Mouse (Mus musculus) thymus, postnatal 0 days (tissue): ENCODE results near the gene Cyp2r1. TPM values are rescaled to one million over a fixed set of nuclear protein-coding genes. Genes with fewer than 3 reads are reported as not detected.
"Not testable (repeated sequence)": the region's sequence is repeated elsewhere in the genome, so short reads cannot be mapped to it uniquely, and the experiment has no call there.

Source experiments
- DNase-seq: peaks from one replicate; pipeline ENCODE4 v3.0.0-alpha.2; 2015; ENCODE audit warnings: low spot score
- polyA plus RNA-seq: library from polyadenylated mRNA; unstranded; fragments of >200 nt; fragmentation: Nextera tagmentation; extraction: Ambion mirVana; gene quantifications from 2 replicates; pipeline ENCODE4 v1.2.1, GENCODE M21; 2015

Gene Cyp2r1
- polyA plus RNA-seq = 2.9 and 3.0 TPM in 2 replicates

DNA sequence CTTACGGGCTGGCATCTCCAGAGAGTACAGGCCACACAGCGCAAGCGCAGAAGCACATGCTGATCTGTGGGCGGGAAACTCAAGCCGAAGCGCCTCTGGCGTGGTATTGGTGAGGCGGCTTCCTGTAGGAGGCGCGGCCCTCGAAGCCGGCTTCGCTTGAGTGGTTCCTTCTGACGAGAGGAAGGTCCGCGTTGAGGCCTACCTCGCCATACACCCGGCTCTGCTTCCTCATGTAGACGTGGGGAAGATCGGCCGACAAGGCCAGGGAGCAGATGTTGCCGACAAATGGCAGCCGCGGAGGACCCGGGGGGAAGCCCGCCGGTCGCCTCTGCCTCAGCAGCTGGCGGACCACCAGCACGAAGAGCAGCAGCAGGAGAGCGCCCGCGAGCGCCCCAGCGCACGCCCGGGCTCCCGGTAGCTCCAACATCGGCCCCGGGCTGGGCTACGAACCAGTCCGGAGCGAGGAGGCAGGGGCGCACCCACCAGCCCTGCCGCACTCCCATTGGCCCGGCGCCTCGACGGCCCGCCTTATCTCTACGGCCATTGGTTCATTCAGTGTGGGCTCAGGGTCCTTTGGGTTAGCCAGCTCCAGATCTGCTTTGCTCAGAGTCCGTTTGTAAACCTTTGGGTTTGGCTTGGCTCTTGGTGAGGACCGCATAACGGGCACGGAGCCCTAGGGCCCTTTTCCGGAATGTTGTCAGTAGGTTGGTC is at the start of gene Cyp2r1:
TSS of gene Cyp2r1 (minus strand) at position 442 of the 711 bp plus-strand sequence.
- DNase-seq = peak; percentile 94

DNA sequence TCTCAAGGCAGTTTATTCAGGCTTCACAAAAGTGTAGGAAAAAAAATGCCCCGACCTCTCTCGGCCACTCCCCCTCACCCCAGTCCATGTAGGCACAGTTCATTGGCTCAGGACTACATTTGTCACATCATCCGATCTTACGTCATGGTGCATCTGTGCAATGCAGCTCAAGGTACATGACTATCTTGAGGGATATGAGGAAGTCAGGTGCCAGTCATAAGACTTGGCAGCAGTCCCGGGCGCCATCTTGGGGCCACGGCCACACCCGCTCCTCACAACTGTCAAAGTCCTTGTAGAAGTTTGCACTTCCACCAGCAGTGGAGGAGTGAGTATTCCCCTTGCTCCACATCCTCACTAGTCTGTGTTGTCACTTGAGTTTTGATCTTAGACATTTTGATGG is 31.6 kb upstream of the Cyp2r1 start:
- not testable (repeated sequence) for DNase-seq

DNA sequence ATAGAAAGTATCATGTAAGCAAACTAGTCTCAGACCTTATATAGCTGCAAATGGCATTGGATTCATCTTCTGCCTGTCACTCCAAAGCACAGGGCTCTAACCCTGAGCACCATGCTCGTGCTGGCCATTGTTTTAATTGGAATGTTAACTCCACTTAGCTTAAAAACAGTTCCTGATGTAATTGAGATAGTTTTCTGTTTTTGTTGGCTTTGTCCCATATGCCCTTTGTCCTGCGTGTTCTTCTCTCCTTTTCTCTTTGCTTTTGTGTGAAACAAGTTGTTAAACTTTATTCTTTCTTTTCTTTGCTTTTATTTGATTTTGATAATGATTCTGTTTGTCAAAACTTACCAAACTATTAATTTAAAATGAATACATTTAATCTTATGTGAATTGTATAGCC is 19.7 kb upstream of the Cyp2r1 start:
- no peak for DNase-seq

DNA sequence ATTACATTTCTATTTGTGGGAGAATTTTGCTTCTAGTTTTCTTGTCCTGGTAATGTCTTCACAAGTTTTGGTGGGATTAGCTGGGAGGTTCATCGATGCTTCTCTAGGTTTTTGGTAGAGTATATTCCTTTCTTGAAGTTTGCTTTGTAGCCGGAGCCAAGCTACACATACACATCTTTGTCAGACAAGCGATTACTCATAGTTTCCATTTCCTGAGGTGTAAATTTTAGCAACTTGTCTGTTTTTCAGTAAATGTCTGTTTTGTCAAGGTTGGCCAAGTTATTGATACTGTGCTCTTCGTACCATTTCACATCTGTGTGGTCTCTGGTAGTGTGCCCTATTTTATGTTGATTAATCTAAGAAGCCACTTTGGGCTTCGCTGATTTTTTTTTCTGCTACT is 18.4 kb upstream of the Cyp2r1 start:
- DNase-seq = no peak

DNA sequence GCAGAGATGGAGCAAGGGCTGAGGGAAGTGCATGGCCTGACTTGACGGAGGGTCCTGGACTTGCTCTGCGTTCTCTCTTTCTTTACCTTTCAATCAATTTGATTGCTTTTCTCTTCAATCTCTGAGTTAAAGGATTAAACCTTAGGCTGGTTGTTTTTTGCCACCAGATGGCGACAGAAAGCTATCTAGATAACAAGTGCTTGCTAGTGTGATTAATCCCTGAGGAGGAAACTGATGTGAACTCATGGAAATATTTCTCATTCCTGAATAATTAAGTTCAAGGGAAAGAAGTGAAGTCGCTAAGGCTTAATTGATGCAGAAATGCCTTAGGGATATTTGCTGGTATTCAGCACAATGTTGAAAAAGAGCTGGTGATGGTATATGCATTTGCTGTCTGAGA is 17.7 kb upstream of the Cyp2r1 start:
- peak; percentile 23 for DNase-seq

DNA sequence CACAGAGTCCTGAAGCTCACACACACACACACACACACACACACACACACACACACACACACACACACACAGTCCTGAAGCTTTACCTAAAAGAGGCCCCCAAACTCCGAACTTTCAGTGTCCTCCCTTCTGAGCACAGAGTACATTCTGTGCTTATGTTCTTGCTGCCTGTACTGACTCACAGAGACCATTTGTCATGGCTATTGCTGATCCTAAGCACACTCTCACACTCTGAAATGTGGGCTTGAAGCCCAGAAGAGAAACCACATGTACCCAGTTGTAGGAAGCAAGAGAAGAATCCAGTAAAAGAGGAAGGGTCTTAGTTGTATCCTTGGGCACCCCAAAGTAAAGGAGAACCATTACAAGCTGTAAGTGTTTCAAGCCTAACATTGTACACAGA is 14.9 kb upstream of the Cyp2r1 start:
- DNase-seq = no peak

DNA sequence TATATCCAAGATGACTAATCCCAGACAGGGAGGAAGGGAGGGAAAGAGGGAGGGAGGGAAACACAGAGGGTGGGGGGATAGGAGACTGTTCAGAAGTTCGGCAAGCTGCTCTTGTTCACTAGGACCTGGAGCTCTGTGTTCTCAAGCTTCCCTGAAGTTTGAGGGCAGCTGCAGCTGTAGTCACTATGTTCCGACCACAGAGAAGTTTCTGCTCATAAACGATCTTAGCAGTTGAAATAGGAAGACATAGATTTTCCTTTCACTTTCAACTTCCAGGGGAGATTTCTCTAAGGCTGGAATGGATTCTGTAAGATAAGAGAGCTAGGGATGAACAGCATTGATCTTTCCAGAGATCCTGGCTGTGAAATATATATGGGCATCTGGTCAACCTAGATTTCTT is 14.2 kb upstream of the Cyp2r1 start:
- DNase-seq = peak; percentile 9

DNA sequence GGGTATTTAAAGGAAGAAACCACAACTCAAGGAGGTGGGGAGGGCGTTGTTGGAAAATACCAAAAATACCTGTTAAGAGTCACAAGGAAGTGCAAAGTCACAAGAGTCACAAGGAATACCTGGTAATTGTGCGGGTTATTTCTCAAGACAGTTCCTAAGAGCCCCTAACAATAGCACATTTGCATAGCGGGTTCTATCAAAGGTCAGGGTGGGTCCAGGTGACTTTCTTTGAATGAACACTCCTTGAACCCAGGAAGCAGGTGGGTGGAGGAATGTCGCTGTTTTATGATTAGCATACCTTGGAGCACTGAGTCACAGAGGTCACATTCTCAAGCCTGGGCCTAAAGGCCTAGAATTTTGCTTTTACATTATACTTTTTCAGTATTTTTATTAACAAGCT is 11.1 kb upstream of the Cyp2r1 start:
- DNase-seq = not testable (repeated sequence)

DNA sequence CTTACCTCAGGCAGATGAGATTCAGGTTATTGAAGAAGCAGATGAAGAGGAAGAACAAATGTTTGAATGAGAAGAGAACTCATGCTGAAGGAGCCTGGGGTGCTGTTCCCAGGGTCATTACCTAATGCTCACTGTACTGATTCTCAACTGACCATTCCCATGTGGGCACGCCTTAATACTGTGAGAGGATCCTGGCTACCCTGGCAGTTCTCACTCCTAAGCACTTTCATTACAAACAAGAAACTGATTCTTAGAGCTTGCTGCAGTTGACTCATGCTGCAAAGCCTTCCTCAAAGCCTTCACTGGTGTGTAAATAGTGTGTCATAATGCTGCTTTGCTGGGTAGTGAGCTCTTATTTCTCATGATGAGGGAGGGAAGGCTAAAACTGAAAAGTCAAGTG is 26.6 kb downstream of the Cyp2r1 start:
- DNase-seq = no peak

DNA sequence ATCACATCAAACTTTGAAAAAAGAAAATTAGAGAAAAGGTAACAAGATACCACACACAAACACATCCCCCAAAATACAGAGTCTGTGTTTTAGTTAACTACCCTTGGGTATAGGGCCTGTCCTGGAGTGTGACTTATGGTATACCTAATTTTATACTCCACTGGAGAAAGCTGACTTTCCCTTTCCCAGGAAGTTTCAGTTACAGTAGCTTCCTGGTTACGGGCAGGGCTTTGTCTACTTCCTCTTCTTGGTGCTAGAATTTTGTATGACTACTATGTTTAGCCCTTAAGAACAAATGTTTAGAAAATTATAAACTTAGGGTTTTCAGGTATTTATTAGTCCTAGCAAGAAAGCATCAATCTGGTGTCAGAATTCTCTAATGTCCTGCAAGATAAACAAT is 36.5 kb downstream of the Cyp2r1 start:
- no peak for DNase-seq

DNA sequence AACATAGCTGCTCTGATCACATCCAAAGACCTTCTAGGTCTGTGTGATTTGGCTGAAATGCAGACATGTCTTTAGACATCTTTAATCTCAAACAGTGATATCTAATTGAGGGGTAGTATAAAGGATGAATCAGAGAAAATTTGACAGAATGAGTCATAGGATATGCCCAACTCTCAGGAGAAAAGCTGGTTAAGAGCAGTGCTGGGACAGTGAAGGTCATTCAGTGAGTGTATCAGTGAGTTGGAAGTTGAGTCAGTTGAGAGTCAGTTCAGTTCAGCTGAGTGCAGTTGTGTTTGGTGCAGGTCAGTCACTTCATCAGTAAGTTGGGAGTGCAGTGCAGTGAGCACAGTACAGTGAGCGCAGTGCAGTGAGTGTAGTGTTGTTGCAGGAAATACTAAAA is 42.6 kb downstream of the Cyp2r1 start:
- DNase-seq = no peak

DNA sequence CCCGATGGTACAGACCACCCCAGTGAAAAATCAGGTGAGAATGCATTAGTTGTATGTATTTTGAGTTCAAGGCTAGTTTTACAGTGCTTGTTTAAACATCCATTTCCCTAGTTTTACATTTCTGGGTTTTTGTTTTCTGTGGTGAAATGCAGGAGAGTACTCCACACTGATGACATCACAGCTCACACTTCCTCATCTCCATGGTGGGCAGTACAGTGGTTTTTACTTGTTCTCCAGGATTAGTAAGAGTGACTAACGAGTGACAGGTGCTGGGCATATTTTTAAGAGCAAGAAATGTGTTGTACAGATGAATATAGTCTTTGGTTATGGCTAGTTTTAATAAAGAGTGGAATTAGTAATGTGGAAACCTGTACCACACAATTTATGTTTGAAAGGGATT is 53.9 kb downstream of the Cyp2r1 start:
- no peak for DNase-seq

Other genes with a start within 250 kb of the Cyp2r1 start
- gene Pde3b, start 147.7 kb downstream of the Cyp2r1 start, polyA plus RNA-seq = 7.5 and 10.1 TPM in 2 replicates
- gene Calca, start 73.4 kb upstream of the Cyp2r1 start, polyA plus RNA-seq = 12.0 and 13.4 TPM in 2 replicates
- gene Calcb, start 155.7 kb upstream of the Cyp2r1 start, polyA plus RNA-seq = 19.4 and 19.5 TPM in 2 replicates
- gene Insc, start 180.7 kb upstream of the Cyp2r1 start, polyA plus RNA-seq = 0.22 and 0.28 TPM in 2 replicates